Mouse (Mus musculus): ENCODE measurements around the gene Pdxdc1. TPM values are rescaled to one million over a fixed set of nuclear protein-coding genes. Genes with fewer than 3 reads are reported as not detected.

The Pdxdc1 gene
- polyA plus RNA-seq, 1 experiment from 2014 or later = 74.3 TPM

Small RNAs within 50 kb of the gene (microRNA-seq; reads per million reads assigned to microRNA genes)
- not detected for gene Gm27734

Other genes with a start within 250 kb of the Pdxdc1 start
- gene Parn, start 235.0 kb downstream of the Pdxdc1 start, polyA plus RNA-seq (2014; fragmentation: Nextera tagmentation; extraction: Ambion mirVana) = 27.9 and 30.6 TPM in 2 replicates
- gene Bfar, start 231.3 kb downstream of the Pdxdc1 start, polyA plus RNA-seq (2014; fragmentation: Nextera tagmentation; extraction: Ambion mirVana) = 47.8 and 50.4 TPM in 2 replicates
- gene 3110001I22Rik, start 231.2 kb downstream of the Pdxdc1 start, polyA plus RNA-seq (2014; fragmentation: Nextera tagmentation; extraction: Ambion mirVana) = 6.9 and 7.2 TPM in 2 replicates
- gene Pla2g10, start 172.1 kb downstream of the Pdxdc1 start, polyA plus RNA-seq (2014; fragmentation: Nextera tagmentation; extraction: Ambion mirVana) = 0.35 TPM in 1 of 2 replicates, not detected in the other
- gene Rrn3, start 122.4 kb downstream of the Pdxdc1 start, polyA plus RNA-seq (2014; fragmentation: Nextera tagmentation; extraction: Ambion mirVana) = 81.3 and 93.1 TPM in 2 replicates
- 193 and 199 TPM in 2 replicates for gene Ntan1, start 84.3 kb downstream of the Pdxdc1 start, polyA plus RNA-seq (2014; fragmentation: Nextera tagmentation; extraction: Ambion mirVana)
- gene Mpv17l, start within 50 bp of the Pdxdc1 start, polyA plus RNA-seq (2014; fragmentation: Nextera tagmentation; extraction: Ambion mirVana) = 34.9 and 43.0 TPM in 2 replicates
- gene 2900011O08Rik, start 83.5 kb upstream of the Pdxdc1 start, polyA plus RNA-seq (2014; fragmentation: Nextera tagmentation; extraction: Ambion mirVana) = 177 and 196 TPM in 2 replicates
- 0.53 and 0.92 TPM in 2 replicates for gene Ifitm7, start 83.8 kb upstream of the Pdxdc1 start, polyA plus RNA-seq (2014; fragmentation: Nextera tagmentation; extraction: Ambion mirVana)